Mouse (Mus musculus): ENCODE measurements at regions not wholly inside any gene's neighbourhood (a gene's known extent, or its start where the extent isn't known, plus 50 kb on each side); places are given as distances from the start of the nearest gene placed in this dataset.

DNA sequence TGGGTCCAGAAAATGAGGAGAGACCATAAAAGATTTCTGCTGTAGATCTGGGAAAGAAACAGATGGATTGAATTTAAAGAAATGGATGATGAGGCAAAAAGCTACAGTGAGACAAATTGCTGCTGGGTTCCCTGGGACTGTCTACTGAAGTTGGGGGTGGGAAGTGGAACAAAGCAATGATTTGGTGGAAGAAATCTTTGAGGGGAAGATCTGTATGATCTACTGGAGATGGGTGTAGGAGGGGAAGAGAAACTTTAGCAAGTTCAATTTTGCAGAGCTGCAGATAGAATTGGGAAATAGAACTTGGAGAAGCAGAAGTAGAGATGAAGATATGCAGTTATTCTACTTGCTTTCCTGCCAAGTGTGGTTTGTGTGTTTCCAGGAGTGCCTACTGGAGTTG lies 5478.8 kb downstream of the 9330182O14Rik start:
- DNase-seq (ENCODE audit: low read depth, low spot score), result no peak

DNA sequence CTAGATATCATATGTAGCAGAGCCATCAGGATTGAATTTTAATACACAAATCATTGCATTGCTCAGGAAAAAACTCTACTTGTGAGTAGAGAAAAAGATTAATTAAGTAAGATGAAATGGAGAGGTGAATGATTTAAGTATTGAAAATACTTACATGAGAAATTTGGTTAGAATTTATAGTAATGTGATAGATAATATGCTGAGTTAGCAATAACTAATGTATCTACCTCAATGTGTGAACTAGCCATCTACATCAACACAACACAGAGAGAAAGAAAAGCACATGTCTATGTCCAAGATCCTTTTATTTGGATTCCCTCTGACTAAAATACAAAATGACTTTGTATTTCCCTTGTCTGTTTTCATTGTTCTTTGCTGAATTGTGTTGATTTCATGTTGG lies 5512.1 kb downstream of the 9330182O14Rik start:
- no peak for DNase-seq (ENCODE audit: low read depth, low spot score)

DNA sequence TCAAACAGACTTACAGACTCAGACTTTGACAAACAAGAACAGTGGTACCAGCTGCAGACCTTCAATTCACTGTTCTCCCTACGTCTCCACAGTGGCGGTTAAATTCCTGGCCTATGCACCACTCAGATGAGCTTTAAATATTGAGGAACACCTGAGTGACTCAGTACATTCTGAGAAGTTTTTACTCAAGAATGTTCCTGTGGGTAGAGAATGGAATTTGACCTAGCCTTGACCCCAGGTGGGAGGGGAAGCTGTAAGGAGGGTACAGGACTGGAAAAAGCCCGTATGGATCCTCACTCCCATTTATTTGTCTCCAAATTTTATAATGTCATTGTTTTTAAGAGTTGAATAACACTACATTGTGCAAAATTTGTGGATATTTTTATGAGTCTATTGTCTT lies 5529.4 kb downstream of the 9330182O14Rik start:
- peak; percentile 90 for DNase-seq (ENCODE audit: low read depth, low spot score)

DNA sequence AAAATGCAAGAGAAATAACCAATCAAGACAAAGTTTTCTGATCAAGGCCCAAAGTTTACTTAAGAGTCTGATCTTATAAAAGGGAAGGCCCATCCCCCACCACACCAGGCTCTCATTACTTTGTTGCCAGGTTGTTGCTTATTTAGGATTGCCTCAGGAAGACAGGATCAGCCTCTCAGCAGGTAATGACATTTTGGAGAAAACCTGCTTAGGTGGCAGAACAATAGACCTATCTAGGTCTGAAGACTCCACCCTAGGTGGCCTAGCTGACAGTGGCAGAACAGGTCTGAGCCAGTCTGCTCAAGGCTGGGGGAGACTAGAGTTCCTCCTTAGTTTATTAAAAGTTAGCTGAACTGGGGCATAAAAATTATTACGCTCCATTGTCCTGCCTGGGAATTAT lies 5555.3 kb downstream of the 9330182O14Rik start:
- DNase-seq (ENCODE audit: low read depth, low spot score), result peak; percentile 92

DNA sequence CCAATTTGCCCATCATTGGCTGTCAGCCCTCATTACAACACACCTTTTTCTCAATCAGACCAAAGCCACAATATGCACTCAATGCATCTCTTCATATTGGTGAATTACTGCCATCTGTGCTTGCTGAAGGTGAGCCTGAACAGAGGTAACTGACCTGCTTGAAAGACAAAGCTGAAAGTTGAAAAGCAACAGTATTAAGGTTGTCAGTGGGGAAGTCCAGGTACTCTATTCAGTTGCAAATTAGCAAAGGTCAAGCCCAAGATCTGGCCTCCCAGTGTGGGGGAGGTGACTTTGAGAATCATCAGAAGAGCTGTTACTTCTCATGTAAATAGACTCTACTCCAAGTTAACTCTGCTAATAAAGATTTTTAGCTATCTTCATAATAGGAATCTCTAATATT lies 5555.9 kb downstream of the 9330182O14Rik start:
- DNase-seq (ENCODE audit: low read depth, low spot score), result peak; percentile 89

DNA sequence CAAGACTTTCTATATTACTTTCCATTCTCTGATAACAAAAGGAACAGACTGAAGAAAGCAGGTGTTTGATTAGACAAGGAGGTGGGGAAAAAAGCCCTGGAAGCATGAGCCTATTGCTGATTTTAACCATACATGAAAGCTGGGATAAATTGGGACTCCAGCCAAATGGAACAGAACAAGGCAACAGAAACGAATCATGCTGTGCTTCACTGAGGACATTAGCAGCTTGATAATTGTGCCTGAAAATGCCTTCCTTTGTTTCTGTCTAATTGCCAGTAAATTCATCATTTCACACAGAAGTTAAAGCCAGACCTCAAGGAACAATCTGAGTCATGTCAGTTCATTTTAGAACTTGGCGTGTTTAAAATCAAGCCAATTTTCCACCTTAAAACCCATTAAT lies 5576.9 kb downstream of the 9330182O14Rik start:
- no peak for DNase-seq (ENCODE audit: low read depth, low spot score)

DNA sequence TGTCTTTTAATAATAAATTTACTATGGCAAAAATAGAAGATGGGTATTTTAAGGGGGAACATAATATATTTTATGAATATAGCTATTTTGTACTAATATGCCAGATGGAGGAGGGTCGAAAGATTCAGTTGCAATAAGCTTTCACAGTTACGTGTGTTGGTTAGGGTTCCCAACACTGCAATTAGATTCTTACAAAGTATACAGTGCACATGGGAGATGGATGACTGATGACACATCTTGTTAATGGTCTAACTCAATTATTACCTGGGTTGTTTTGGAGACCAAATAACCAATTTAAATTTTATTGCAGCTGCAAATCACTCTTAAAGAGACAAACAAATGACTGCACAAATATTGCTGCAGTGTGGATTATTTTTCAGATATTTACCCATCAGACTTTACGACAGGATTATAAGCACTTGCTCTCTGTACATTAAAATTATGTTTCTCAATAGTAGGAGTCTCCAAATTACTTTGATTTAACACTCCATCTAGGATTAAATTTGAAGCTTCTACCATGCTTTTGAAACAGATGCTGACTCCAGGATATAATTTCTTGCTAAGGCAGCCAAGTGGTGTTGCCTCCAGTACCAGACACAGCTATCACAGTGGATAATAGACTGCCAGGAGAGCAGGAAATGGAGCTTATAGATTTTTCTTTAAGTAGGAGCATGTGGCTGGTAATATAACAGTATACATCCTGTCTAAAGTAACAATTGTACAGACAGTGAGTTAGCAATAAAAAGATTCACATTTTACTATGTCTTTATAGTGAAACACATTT lies 5596.4 kb downstream of the 9330182O14Rik start:
- DNase-seq (ENCODE audit: low read depth, low spot score), result no peak

DNA sequence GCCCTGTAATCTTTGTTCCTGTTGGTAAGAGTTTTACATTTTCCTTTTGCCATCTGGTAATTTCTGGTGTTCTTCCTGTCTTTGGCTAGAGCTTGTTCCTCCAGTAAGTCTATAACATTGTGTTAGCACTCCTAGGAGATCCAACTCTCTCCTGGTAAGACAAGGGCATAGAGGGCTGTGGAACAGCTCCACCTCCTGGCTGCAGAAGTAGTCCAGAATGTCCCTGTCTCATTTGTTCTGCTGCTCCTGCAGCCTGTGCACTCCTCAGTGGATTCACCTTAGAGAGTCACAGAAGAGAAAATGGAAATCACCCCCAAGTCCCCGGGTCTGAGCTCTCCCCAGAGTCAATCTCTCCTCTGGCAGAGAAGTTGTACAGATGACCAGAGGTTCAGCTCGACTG lies 5629.1 kb downstream of the 9330182O14Rik start:
- peak; percentile 48 for DNase-seq (ENCODE audit: low read depth, low spot score)
